Mouse (Mus musculus) urinary bladder, postnatal 4 days (tissue): ENCODE measurements at regions not wholly inside any gene's neighbourhood (a gene's known extent, or its start where the extent isn't known, plus 50 kb on each side); places are given as distances from the start of the nearest gene placed in this dataset.

Experiments
- DNase-seq, 2 experiments: peaks; one replicate each; pipeline ENCODE4 v3.0.0; 2021 to 2022; ENCODE audit warnings: low spot score in 2 of 2

- DNase-seq: no peak
Measured at GRCm38 (mm10) chr4:56264626-56265025, 475.2 kb upstream of the Gm26657 start.

- DNase-seq: no peak
Measured at GRCm38 (mm10) chr4:56263822-56264221, 476.0 kb upstream of the Gm26657 start.

- DNase-seq: no peak
Measured at GRCm38 (mm10) chr4:56262589-56262988, 477.3 kb upstream of the Gm26657 start.

- DNase-seq: no peak
Measured at GRCm38 (mm10) chr4:56261992-56262391, 477.9 kb upstream of the Gm26657 start.

GRCm38 (mm10) chr4:56252375-56252774 is 487.5 kb upstream of the Gm26657 start:
- DNase-seq: no peak

- no peak for DNase-seq
Measured at GRCm38 (mm10) chr4:56251766-56252165, 488.1 kb upstream of the Gm26657 start.

GRCm38 (mm10) chr4:56250611-56251010 is 489.3 kb upstream of the Gm26657 start:
- DNase-seq: no peak

- no peak for DNase-seq
Measured at GRCm38 (mm10) chr4:56243863-56244262, 496.0 kb upstream of the Gm26657 start.

GRCm38 (mm10) chr4:56238496-56239488 is 501.1 kb upstream of the Gm26657 start:
- DNase-seq: no peak

- DNase-seq: no peak
Measured at GRCm38 (mm10) chr4:56231414-56231813, 508.5 kb upstream of the Gm26657 start.

GRCm38 (mm10) chr4:56230451-56230850 is 509.4 kb upstream of the Gm26657 start:
- DNase-seq: no peak

- DNase-seq: no peak
Measured at GRCm38 (mm10) chr4:56226493-56226892, 513.4 kb upstream of the Gm26657 start.

- DNase-seq: no peak
Measured at GRCm38 (mm10) chr4:56224542-56224941, 515.3 kb upstream of the Gm26657 start.

GRCm38 (mm10) chr4:56222023-56222776 is 517.7 kb upstream of the Gm26657 start:
- peak; percentile 21 to 60 for DNase-seq

GRCm38 (mm10) chr4:56220531-56220930 is 519.3 kb upstream of the Gm26657 start:
- no peak for DNase-seq

GRCm38 (mm10) chr4:56209499-56209898 is 530.4 kb upstream of the Gm26657 start:
- no peak for DNase-seq

- no peak for DNase-seq
Measured at GRCm38 (mm10) chr4:56207726-56208125, 532.1 kb upstream of the Gm26657 start.

GRCm38 (mm10) chr4:56205069-56205468 is 534.8 kb upstream of the Gm26657 start:
- DNase-seq: no peak

GRCm38 (mm10) chr4:56193365-56193764 is 546.5 kb upstream of the Gm26657 start:
- DNase-seq: no peak

- DNase-seq: no peak
Measured at GRCm38 (mm10) chr4:56192516-56192915, 547.4 kb upstream of the Gm26657 start.

- no peak for DNase-seq
Measured at GRCm38 (mm10) chr4:56179566-56179965, 560.3 kb upstream of the Gm26657 start.

GRCm38 (mm10) chr4:56178844-56179481 is 560.9 kb upstream of the Gm26657 start:
- no peak for DNase-seq
